Mouse (Mus musculus) heart, adult 11 months (tissue): ENCODE data around the gene Wnt7a.
A peak's percentile ranks its signal among the peaks of the same experiment; 100 is the strongest.

Source experiments
- DNase-seq: peaks from one replicate; pipeline ENCODE4 v3.0.0; 2022

Wnt7a gene

GRCm38 (mm10) chr6:91335470-91335869 lies 75.7 kb downstream of the Wnt7a start:
- no peak for DNase-seq

DNA sequence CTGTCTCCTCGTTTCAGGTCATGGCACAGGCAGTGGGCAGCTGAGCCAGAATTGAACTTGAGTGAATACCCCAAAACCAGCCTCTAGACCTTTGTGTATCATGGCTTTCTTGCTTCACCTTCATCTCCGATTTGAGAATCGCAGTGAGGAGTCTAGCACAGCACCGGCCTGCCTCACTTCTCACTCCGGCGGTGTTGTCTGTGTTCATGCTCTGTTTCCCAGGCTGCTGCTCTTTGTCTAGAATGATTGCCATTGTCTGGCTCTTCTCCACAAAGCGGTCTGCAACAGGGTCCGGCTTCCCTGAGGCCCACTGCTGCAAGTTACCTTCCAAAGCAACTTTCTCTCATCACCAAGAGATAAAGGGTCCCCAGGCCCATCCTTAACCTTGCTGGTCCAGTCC lies 79.3 kb downstream of the Wnt7a start:
- DNase-seq = peak; percentile 72

DNA sequence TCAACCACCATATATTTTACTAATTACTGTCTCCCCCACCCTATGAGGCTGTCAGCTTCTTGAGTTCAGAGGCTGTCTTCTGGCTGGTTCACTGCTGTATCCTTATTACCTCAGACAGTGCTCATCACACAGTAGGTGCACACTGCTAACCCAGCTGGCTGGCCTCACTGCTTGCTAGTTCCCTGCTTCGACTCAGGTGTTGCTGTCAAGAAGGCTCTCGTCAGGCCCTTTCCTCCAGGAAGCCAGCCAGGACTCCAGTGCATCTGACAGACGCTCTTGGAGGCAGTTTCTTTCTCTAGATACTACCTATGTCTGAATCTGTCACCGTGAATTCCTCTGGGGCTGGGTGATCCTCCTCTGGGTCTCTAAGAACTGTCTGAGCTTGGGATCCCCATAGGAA lies 85.6 kb downstream of the Wnt7a start:
- peak; percentile 72 for DNase-seq

DNA sequence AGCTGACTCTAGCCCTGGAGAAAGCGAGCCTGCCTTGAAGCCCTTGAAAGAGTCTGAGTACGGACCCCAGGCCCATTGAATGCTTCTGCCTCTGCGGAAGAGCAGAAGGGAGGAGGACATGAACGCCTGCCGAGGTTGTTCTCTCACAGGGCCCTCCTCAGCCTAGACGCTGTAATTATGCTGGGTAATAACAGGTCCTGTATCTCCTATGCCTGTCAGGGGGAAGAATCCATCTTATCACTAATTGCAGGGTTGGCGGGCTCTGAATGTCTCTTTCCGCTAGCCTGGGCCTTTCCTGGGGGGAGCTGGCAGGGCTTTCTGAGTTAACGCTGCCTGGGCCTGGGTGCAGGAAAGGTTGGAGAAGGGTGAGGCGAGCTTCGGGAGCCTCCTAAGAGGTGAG lies 86.4 kb downstream of the Wnt7a start:
- peak; percentile 72 for DNase-seq

DNA sequence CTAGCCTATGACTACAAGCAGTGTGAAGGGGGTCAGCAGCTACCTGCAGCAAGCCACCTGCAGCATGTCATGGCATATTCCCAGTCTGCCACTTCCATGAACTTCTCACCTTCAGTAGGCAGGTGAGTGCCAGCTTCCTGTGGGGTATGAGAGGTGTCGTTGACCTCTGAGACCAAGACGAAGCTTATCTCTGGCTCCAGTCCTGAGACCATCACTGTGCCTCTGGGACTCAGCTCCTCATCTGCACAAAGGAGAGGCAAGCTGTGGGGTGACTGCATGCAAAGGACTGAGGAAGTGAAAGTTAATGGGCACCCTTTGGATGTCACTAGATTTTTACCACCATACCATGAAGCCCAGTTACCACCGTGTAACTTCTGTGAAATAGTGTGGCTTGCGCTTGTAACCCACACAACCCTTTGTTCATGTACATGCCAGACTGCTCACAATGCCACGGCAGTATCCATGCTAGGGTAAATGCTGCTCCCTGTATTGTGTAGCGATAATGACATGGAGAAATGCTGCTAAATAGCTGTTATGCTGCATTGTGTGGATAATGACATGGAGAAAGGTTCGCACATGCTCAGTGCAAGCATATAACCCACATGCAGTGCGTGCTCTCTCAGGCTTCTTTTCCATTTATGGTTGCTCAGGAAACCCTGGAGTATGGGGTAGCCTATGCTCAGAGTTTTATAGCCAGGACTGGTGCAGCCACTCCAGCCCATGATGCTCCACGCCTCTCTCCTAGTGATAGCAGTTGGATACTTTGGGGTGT lies 89.0 kb downstream of the Wnt7a start:
- peak; percentile 52 for DNase-seq
